ENCODE assay signal across 17 mouse cellular contexts in genomic region chr4:44998071-44998470, GRCm38 (mm10).
"Had no signal": no experiment of that assay in that cellular context is flagged by ENCODE, and none has a peak within 500 bp of the region (broad histone marks: within the 10 kb centered on the region; RNA-seq: fewer than 3 reads in every experiment).

No protein-coding gene starts in this region.

- H3K9ac ChIP-seq: liver, postnatal 0 days; lung, embryonic 15.5 days; midbrain, embryonic 12.5 days; neural tube, embryonic 12.5 days; stomach, embryonic 15.5 days had no signal

- H3K9me3 ChIP-seq: lung, embryonic 15.5 days; megakaryocyte, embryonic 14.5 days; midbrain, embryonic 12.5 days; neural tube, embryonic 12.5 days; stomach, embryonic 15.5 days had no signal

- ATAC-seq: liver, postnatal 0 days; lung, postnatal 0 days had no signal

- DNase-seq: liver, postnatal 0 days; lung, adult 2 months; lung, postnatal 14 days; lung, postnatal 36 days; midbrain, embryonic 14.5 days; right cerebral cortex, postnatal 14 days; thymus, adult 2 months; thymus, postnatal 25 days; thymus, postnatal 4 days had no signal

- H3K4me1 ChIP-seq: lung, embryonic 15.5 days; stomach, embryonic 15.5 days had no signal

- H3K27ac ChIP-seq: lung, embryonic 15.5 days; macrophage; midbrain, embryonic 12.5 days; neural tube, embryonic 12.5 days; stomach, embryonic 15.5 days; stomach, postnatal 0 days had no signal

- H3K4me3 ChIP-seq: lung, embryonic 15.5 days; megakaryocyte, embryonic 14.5 days; midbrain, embryonic 12.5 days; neural tube, embryonic 12.5 days; stomach, embryonic 15.5 days had no signal

- H3K27me3 ChIP-seq: lung, embryonic 15.5 days; megakaryocyte, embryonic 14.5 days; midbrain, embryonic 12.5 days; neural tube, embryonic 12.5 days; stomach, embryonic 15.5 days had no signal

- H3K4me2 ChIP-seq: lung, embryonic 15.5 days; midbrain, embryonic 12.5 days; neural tube, embryonic 12.5 days; stomach, embryonic 15.5 days had no signal
